Mouse (Mus musculus): Measurements from ENCODE around the gene Lrmda.

Lrmda gene

GRCm38 (mm10) chr14:22093124-22093523, 73.6 kb downstream of the Lrmda start:
- no peak for DNase-seq (ENCODE audit: low spot score)

- DNase-seq (ENCODE audit: low spot score), result no peak
Observed at GRCm38 (mm10) chr14:22101961-22102805, 82.7 kb downstream of the Lrmda start.

GRCm38 (mm10) chr14:22105855-22106254, 86.3 kb downstream of the Lrmda start:
- no peak for DNase-seq (ENCODE audit: low spot score)

GRCm38 (mm10) chr14:22106777-22107176, 87.3 kb downstream of the Lrmda start:
- DNase-seq (ENCODE audit: low spot score), result no peak

- no peak for DNase-seq (ENCODE audit: low spot score)
Observed at GRCm38 (mm10) chr14:22109423-22109822, 89.9 kb downstream of the Lrmda start.

GRCm38 (mm10) chr14:22113463-22114361, 94.2 kb downstream of the Lrmda start:
- no peak for DNase-seq (ENCODE audit: low spot score)

- DNase-seq (ENCODE audit: low spot score), result no peak
Observed at GRCm38 (mm10) chr14:22114651-22115351, 95.3 kb downstream of the Lrmda start.

- no peak for DNase-seq (ENCODE audit: low spot score)
Observed at GRCm38 (mm10) chr14:22118096-22118495, 98.6 kb downstream of the Lrmda start.

GRCm38 (mm10) chr14:22118512-22118911, 99.0 kb downstream of the Lrmda start:
- no peak for DNase-seq (ENCODE audit: low spot score)

GRCm38 (mm10) chr14:22126276-22126675, 106.8 kb downstream of the Lrmda start:
- no peak for DNase-seq (ENCODE audit: low spot score)

- DNase-seq (ENCODE audit: low spot score), result no peak
Observed at GRCm38 (mm10) chr14:22126859-22127258, 107.3 kb downstream of the Lrmda start.

GRCm38 (mm10) chr14:22130950-22131585, 111.6 kb downstream of the Lrmda start:
- no peak for DNase-seq (ENCODE audit: low spot score)

GRCm38 (mm10) chr14:22139281-22139680, 119.8 kb downstream of the Lrmda start:
- no peak for DNase-seq (ENCODE audit: low spot score)

- DNase-seq (ENCODE audit: low spot score), result no peak
Observed at GRCm38 (mm10) chr14:22144014-22144413, 124.5 kb downstream of the Lrmda start.

- DNase-seq (ENCODE audit: low spot score), result no peak
Observed at GRCm38 (mm10) chr14:22145863-22146262, 126.4 kb downstream of the Lrmda start.

GRCm38 (mm10) chr14:22146508-22147044, 127.1 kb downstream of the Lrmda start:
- DNase-seq (ENCODE audit: low spot score), result no peak

GRCm38 (mm10) chr14:22147341-22148024, 128.0 kb downstream of the Lrmda start:
- DNase-seq (ENCODE audit: low spot score), result no peak

GRCm38 (mm10) chr14:22152701-22153100, 133.2 kb downstream of the Lrmda start:
- DNase-seq (ENCODE audit: low spot score), result no peak

GRCm38 (mm10) chr14:22154096-22154495, 134.6 kb downstream of the Lrmda start:
- no peak for DNase-seq (ENCODE audit: low spot score)

- no peak for DNase-seq (ENCODE audit: low spot score)
Observed at GRCm38 (mm10) chr14:22155034-22155433, 135.5 kb downstream of the Lrmda start.

GRCm38 (mm10) chr14:22155512-22156026, 136.1 kb downstream of the Lrmda start:
- no peak for DNase-seq (ENCODE audit: low spot score)
